Mouse (Mus musculus) liver, adult 2 months (tissue): ENCODE data around the gene Ntn3.

Experiments used
- CTCF ChIP-seq: fragments of 200-500 bp; IDR thresholded peaks from 2 replicates; pipeline ENCODE4 v1.5.1; 2011; ENCODE audit warnings: low read depth, low read length, control low read depth
- POLR2A ChIP-seq: fragments of 200-500 bp; IDR thresholded peaks from 2 replicates; pipeline ENCODE4 v1.6.1; 2011; ENCODE audit warnings: low read length, control low read depth; ENCODE audit not compliant: insufficient read depth; ENCODE audit errors: extremely low read depth

- TF ChIP-seq POLR2A (no peak), CTCF (no peak)
Observed at GRCm38 (mm10) chr17:24252329-24252728, 43.0 kb upstream of the Ntn3 start.
